Mouse (Mus musculus): Measurements from ENCODE around the gene Mfap3l. TPM values are rescaled to one million over a fixed set of nuclear protein-coding genes. Genes with fewer than 3 reads are reported as not detected.
"Not testable (repeated sequence)": the region's sequence is repeated elsewhere in the genome, so short reads cannot be mapped to it uniquely, and the experiment has no call there.

The Mfap3l gene
- 10 to 100 TPM; 44.7 to 45.9 TPM for total RNA-seq (2021)
- long read RNA-seq, experiment 1, full-length matches to known transcripts: 7 of 16 reads
- long read RNA-seq, experiment 1, partial matches to known transcripts: 2 of 16 reads
- long read RNA-seq, experiment 1, other reads (novel, unspliced or antisense): 7 of 16 reads
- long read RNA-seq, experiment 2, full-length matches to known transcripts: 4 of 7 reads
- long read RNA-seq, experiment 2, partial matches to known transcripts: 0 of 7 reads
- long read RNA-seq, experiment 2, other reads (novel, unspliced or antisense): 3 of 7 reads

DNA sequence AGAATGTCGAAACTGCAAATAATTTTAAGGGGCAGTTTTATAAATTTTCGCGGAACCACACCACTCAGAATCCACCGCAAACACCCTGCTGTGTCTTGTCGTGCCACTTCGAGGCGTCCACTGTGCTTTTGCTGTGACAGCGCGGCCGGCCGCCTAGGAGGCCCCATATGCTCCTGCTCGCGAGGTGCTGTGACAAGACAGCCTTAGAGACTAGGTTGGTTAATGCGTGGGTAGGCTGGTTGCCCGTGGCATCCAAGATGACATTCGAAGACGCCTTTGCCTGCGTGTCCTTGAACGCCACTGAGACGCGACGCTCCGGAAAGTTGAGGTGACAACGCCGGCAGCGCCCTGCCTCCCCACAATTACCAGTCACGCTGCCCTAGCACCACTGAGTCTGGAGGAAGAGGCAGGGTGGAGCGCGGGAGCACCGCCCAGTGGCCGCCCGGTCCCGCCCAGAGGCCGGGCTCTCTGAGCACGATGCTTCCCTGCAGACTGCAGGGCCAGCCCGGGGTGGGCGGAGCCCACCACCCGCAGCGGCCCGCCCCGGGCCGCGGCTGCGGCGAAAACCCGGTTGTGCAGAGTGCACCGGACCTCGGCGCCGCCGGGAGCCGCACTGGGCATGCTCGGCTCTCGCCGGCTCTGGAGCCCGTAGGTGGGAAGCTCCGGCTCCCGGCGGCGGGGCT lies at the start of gene Mfap3l:
Gene Mfap3l, plus strand, starts transcription at position 578 of the 683 bp plus-strand sequence.
- peak; percentile 89 to 94 for DNase-seq (ENCODE audit: low spot score in 2 of 2)

DNA sequence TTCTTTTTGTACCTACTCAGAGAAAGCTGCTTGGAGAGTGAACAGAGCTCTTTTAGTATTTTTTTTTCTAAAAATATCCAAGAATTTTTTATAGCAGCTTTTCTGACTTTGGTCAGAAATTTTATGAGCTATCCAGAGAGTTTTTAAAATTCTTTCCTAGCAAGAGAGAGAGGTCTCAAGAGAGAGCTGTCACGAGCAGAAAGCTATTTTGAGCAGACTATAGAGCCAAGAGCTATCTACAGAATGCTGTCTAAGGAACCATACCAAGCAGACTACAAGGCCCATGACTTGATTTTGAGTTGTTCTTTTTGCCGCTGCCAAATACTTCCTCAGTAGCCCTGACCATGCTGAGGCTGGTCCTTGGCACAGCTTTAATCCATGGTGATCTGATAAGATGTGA lies 49.3 kb upstream of the Mfap3l start:
- DNase-seq (ENCODE audit: low spot score in 2 of 2): no peak

- DNase-seq (ENCODE audit: low spot score in 2 of 2): not testable (repeated sequence)
Measured at GRCm38 (mm10) chr8:60591352-60592105, 41.1 kb upstream of the Mfap3l start.

DNA sequence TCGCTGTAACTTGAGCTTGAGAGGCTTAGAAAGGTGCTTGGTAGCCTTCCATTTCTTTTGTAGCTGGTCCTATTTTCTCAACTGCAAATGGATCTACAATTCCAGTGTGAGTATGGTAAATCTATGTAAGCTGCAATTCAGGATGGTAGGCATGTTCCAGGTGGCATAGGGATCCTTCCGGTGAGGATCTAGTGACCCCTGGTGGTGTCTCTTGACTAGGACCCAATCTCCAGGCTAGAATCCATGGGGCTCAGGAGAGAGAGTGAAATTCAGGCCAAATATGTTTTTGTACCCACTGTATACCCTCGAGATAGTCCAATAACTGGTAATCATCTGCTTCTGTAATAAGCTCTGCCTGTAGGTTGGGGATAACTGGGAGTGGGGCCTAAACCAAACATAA lies 37.9 kb upstream of the Mfap3l start:
- peak in 1 of 2 experiments; percentile 12 for DNase-seq (ENCODE audit: low spot score in 2 of 2)

DNA sequence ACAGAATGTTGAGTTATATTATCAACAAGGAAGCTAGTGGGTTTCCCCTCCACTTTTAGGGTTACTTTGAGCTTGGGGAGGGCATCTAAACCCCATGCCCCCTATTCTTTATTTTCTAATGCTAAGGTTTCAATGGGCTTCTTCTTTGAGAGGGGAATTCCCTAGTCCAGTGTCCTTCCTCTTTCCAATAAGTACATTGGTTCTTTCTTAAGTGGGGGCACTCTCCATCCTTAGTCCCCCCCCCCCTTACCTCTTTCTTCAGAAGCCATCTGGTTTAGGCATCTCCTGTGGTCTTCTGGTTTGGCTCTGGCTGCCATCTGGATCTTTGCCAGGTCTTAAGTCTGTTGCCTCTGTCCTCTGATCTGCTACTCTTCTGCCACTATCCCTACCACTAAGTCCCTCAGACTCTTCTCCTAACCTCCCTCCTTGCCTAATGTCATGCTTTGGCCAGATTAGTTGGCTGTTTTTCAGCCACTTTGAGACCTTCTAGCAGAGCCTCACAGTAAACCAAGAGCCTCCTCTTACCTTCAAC lies 21.0 kb upstream of the Mfap3l start:
- no peak for DNase-seq (ENCODE audit: low spot score in 2 of 2)

DNA sequence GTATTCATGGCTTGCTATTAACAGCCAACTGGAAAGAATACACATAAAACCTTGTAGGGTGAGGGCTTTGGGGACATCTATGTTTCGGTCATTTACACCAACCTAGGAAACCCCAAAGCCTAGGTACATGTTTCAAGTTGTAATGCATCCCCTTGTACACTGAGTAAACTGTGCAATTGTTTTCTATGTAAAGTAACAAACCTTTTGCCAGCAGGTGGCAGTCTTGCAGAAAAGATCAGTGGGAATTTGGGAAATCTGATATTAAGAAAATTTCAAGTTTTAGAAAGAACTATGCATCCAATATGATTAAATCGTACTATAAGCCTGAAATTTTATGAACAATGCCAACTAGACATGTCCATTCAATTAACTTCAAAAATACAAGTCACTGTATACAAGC lies 15.7 kb upstream of the Mfap3l start:
- peak in 1 of 2 experiments; percentile 63 for DNase-seq (ENCODE audit: low spot score in 2 of 2)

GRCm38 (mm10) chr8:60621561-60621960 lies 11.1 kb upstream of the Mfap3l start:
- DNase-seq (ENCODE audit: low spot score in 2 of 2): no peak

DNA sequence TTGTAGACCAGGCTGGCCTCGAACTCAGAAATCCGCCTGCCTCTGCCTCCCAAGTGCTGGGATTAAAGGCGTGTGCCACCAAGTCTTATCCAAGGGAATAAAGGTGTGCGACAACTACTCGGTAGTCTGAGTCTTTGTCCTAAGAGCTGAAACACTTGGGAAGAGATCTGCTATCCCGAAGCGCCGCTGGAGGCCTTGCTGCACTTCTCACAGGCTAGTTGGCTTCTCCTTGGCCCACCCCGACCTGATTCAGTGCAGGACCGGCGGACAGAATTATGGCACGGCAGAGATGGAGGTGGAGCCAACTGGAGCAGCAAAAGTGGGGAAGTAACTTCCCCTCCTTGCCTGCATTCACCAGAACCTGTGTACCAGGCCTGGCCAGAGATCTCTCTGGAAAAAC lies 10.6 kb upstream of the Mfap3l start:
- no peak for DNase-seq (ENCODE audit: low spot score in 2 of 2)

- no peak for DNase-seq (ENCODE audit: low spot score in 2 of 2)
Measured at GRCm38 (mm10) chr8:60623438-60623837, 9.2 kb upstream of the Mfap3l start.

DNA sequence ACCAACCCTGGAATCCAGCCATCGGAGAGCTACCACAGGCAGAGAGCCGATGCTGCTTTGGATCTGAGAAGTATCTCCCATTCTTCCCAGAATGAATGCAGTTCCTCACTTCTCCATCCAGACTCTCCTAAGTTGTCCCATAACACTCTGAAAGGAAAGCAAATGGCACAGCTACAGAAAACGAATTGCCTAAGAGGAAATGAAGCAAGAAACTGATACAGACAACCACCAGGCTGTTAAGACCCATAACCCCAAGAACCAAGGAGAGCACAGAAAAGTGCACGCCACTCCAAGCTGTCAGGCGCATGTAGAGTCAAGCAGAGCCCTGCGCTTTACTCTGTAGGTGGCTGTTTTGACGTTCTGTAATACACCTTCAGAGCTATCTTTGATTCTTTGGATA lies 7.9 kb upstream of the Mfap3l start:
- no peak for DNase-seq (ENCODE audit: low spot score in 2 of 2)

DNA sequence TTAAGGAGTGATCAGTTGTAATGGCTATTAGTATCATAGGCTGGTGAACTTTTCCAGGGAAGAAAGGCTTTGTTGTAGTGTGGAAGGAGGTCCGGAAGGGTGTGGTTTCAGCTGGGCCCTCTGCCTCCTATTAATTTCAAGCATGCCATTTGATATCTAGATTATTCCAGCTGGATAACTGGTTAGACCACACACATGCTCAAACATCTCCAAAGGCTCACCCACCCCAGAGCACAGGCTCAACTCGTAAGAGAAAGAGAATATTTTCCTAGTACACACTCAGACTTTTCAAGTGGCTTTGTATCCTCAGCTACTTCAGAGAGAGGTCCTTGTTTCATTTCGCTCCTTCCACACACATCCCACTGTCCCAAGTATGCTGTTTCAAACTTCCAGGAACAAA lies 4.7 kb upstream of the Mfap3l start:
- DNase-seq (ENCODE audit: low spot score in 2 of 2): no peak

DNA sequence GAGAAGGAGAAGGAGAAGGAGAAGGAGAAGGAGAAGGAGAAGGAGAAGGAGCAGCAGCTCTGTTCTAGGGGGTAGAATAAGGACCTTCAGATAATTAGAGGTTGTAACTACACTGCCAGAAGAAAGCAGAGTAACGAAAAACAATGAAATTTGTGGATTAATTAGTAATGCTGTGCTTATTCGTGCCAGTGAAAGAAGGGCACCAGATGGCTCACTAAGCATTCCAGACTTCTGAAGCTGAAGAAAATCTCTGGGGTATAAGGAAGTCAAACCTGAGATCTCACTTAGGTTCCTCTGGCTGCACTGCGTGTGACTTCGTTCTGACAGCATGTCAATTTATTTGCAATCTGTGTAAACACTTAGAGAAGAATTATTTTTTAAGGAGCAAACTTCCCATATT lies 3.6 kb upstream of the Mfap3l start:
- DNase-seq (ENCODE audit: low spot score in 2 of 2): no peak

GRCm38 (mm10) chr8:60631504-60631934 lies 1.1 kb upstream of the Mfap3l start:
- DNase-seq (ENCODE audit: low spot score in 2 of 2): peak; percentile 82 to 89

- peak in 1 of 2 experiments; percentile 35 for DNase-seq (ENCODE audit: low spot score in 2 of 2)
Measured at GRCm38 (mm10) chr8:60632933-60633655, 467 bp downstream of the Mfap3l start.

DNA sequence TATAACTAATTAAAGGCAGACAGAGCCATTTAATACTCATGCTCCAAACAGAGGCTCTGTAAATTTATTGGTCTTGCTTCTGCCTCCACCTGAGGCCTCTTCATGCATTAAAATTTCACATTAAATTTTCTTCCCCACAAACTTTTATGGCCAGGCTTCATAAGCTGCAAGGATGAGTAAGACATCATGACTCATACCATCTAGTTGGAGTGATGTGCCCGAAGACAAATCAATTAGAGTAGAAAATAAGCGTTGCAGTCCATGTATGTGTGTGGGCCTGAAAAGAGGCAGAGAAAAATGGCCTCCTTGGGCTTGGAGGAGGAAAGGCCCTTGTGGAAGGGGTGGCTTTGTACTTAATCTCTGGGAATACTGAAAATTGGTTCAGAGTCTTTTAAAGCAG lies 2.3 kb downstream of the Mfap3l start:
- DNase-seq (ENCODE audit: low spot score in 2 of 2): no peak

- no peak for DNase-seq (ENCODE audit: low spot score in 2 of 2)
Measured at GRCm38 (mm10) chr8:60635846-60636245, 3.2 kb downstream of the Mfap3l start.

- no peak for DNase-seq (ENCODE audit: low spot score in 2 of 2)
Measured at GRCm38 (mm10) chr8:60640046-60640445, 7.4 kb downstream of the Mfap3l start.

DNA sequence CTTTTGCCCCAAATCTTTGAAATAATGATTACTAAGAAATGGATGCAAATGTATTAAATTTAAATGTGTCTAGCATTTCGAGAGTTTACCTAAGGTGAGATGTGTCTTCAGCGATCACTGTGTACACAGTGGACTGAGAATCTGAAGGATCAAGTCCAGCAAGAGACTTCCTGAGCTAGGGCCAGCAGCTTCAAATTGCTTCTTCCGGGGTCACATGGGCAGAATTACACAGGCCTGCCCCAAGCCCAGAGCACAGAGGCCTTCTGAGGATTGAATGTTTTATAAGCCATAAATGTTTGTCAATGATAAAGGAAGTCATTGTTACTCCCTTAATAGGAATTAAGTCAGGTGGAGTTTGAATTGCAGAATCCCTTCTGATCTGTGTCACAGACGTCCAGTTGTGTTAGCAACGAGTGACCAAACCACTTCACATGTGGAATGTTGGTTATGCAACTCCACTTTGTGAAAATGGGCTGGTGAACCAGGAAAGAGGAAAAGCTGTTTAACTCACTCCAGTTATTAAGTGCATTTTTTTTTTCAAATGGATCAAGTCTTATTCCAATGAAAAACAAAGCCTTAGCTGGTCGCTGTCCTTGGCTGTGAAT lies 10.9 kb downstream of the Mfap3l start:
- DNase-seq (ENCODE audit: low spot score in 2 of 2): no peak

- DNase-seq (ENCODE audit: low spot score in 2 of 2): no peak
Measured at GRCm38 (mm10) chr8:60645164-60645563, 12.5 kb downstream of the Mfap3l start.

GRCm38 (mm10) chr8:60645911-60646310 lies 13.3 kb downstream of the Mfap3l start:
- no peak for DNase-seq (ENCODE audit: low spot score in 2 of 2)

DNA sequence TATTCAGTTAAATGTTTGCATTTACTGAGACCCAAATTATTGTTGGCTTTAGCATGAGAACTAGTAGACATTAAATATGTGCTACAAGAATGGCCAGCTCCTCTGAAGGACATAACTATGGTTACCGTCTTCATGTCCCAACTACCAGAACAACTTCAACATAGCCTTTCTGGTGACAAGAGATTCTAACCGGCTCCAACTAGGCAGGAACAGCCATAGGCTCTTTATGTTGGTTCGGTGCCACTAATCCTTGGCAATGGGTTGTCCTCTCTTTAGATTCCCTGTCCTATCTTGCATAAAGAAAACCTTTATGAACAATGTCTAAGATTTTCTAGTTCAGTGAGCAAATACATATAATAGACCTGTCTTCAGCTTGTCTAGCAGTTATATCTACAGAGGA lies 14.7 kb downstream of the Mfap3l start:
- no peak for DNase-seq (ENCODE audit: low spot score in 2 of 2)

Data from layer of hippocampus, postnatal 14 days (tissue).